Mouse (Mus musculus) erythroblast, adult 5-6 weeks (primary cell): Measurements from ENCODE around the gene E330021D16Rik. TPM values are rescaled to one million over a fixed set of nuclear protein-coding genes. Genes with fewer than 3 reads are reported as not detected.
A peak's percentile ranks its signal among the peaks of the same experiment; 100 is the strongest.
"Not testable (repeated sequence)": the region's sequence is repeated elsewhere in the genome, so short reads cannot be mapped to it uniquely, and the experiment has no call there.

Experiments used
- ATAC-seq: replicated peaks from 2 replicates; pipeline ENCODE4 v1.8.0; 2016; ENCODE audit warnings: moderate number of reproducible peaks, mild to moderate bottlenecking, moderate TSS enrichment, inconsistent platforms; ENCODE audit not compliant: poor library complexity, low FRiP score, severe bottlenecking
- total RNA-seq, 2 experiments: library from RNA; stranded (forward) in 1 of 2; stranded (reverse) in 1 of 2; fragments of 150-400 nt in 1 of 2; fragments of 200-764, 138-1000 nt in 1 of 2; gene quantifications; 2 replicates each; pipeline versions ENCODE4 v1.2.3 to v1.2.4; 2015 to 2017; ENCODE audit warnings: low replicate concordance in 2 of 2

The E330021D16Rik gene
- total RNA-seq (2015; ENCODE audit: low replicate concordance), result not detected in 2 replicates
- total RNA-seq (2017; ENCODE audit: low replicate concordance), result not detected in 2 replicates

GRCm38 (mm10) chr6:136415133-136415775, at the start of gene E330021D16Rik:
TSS of gene E330021D16Rik (minus strand) at chr6:136415569.
- peak; percentile 30; the same call in 1 of the 2 replicates for ATAC-seq

GRCm38 (mm10) chr6:136465021-136465420, 49.7 kb upstream of the E330021D16Rik start:
- no peak for ATAC-seq

- no peak for ATAC-seq
These were observed 48.8 kb upstream of the E330021D16Rik start for GRCm38 (mm10) chr6:136464121-136464621.

- ATAC-seq, result no peak
These were observed 48.1 kb upstream of the E330021D16Rik start for GRCm38 (mm10) chr6:136463491-136463890.

- ATAC-seq, result no peak
These were observed 43.8 kb upstream of the E330021D16Rik start for GRCm38 (mm10) chr6:136459156-136459555.

GRCm38 (mm10) chr6:136456302-136456701, 40.9 kb upstream of the E330021D16Rik start:
- ATAC-seq, result no peak

- ATAC-seq, result no peak
These were observed 40.3 kb upstream of the E330021D16Rik start for GRCm38 (mm10) chr6:136455696-136456095.

- no peak for ATAC-seq
These were observed 37.3 kb upstream of the E330021D16Rik start for GRCm38 (mm10) chr6:136452623-136453022.

- ATAC-seq, result no peak
These were observed 35.5 kb upstream of the E330021D16Rik start for GRCm38 (mm10) chr6:136450863-136451262.

- no peak for ATAC-seq
These were observed 34.6 kb upstream of the E330021D16Rik start for GRCm38 (mm10) chr6:136449930-136450329.

- ATAC-seq, result peak; percentile 60
These were observed 33.9 kb upstream of the E330021D16Rik start for GRCm38 (mm10) chr6:136449270-136449692.

GRCm38 (mm10) chr6:136439205-136439604, 23.8 kb upstream of the E330021D16Rik start:
- ATAC-seq, result not testable (repeated sequence)

- ATAC-seq, result not testable (repeated sequence)
These were observed 20.8 kb upstream of the E330021D16Rik start for GRCm38 (mm10) chr6:136436151-136436550.

- ATAC-seq, result no peak
These were observed 18.2 kb upstream of the E330021D16Rik start for GRCm38 (mm10) chr6:136433573-136433972.

- ATAC-seq, result no peak
These were observed 16.5 kb upstream of the E330021D16Rik start for GRCm38 (mm10) chr6:136431896-136432248.

- no peak for ATAC-seq
These were observed 16.0 kb upstream of the E330021D16Rik start for GRCm38 (mm10) chr6:136431169-136431895.

- ATAC-seq, result no peak
These were observed 14.1 kb upstream of the E330021D16Rik start for GRCm38 (mm10) chr6:136429441-136429840.

- no peak for ATAC-seq
These were observed 13.0 kb upstream of the E330021D16Rik start for GRCm38 (mm10) chr6:136428412-136428811.

GRCm38 (mm10) chr6:136427240-136427639, 11.9 kb upstream of the E330021D16Rik start:
- no peak for ATAC-seq

GRCm38 (mm10) chr6:136425956-136426355, 10.6 kb upstream of the E330021D16Rik start:
- ATAC-seq, result no peak

- ATAC-seq, result no peak
These were observed 8.8 kb upstream of the E330021D16Rik start for GRCm38 (mm10) chr6:136424166-136424565.
